Mouse (Mus musculus) gastrocnemius, postnatal 36 days (tissue): Measurements from ENCODE around the gene Nmnat2. TPM values are rescaled to one million over a fixed set of nuclear protein-coding genes. Genes with fewer than 3 reads are reported as not detected.
A peak's percentile ranks its signal among the peaks of the same experiment; 100 is the strongest.

ENCODE experiments used
- DNase-seq, 2 experiments: peaks; one replicate each; pipeline ENCODE4 v3.0.0; 2022
- intact Hi-C: fragments of 180-260 bp; cut with DNase I; formaldehyde crosslinking; loops from one replicate; pipeline ENCODE4 v1.15.1; 2025
- total RNA-seq, 2 experiments: library from RNA; stranded (reverse); gene quantifications; 2 replicates each; pipeline ENCODE4 v1.2.3; 2021

The Nmnat2 gene
- total RNA-seq, 2 experiments from 2014 or later: 0.38 to 0.42 TPM

- peak; percentile 45 to 55 for DNase-seq
- intact Hi-C loops: no loop called here
Measured at GRCm38 (mm10) chr1:153014431-153015186, 59.8 kb downstream of the Nmnat2 start.

DNA sequence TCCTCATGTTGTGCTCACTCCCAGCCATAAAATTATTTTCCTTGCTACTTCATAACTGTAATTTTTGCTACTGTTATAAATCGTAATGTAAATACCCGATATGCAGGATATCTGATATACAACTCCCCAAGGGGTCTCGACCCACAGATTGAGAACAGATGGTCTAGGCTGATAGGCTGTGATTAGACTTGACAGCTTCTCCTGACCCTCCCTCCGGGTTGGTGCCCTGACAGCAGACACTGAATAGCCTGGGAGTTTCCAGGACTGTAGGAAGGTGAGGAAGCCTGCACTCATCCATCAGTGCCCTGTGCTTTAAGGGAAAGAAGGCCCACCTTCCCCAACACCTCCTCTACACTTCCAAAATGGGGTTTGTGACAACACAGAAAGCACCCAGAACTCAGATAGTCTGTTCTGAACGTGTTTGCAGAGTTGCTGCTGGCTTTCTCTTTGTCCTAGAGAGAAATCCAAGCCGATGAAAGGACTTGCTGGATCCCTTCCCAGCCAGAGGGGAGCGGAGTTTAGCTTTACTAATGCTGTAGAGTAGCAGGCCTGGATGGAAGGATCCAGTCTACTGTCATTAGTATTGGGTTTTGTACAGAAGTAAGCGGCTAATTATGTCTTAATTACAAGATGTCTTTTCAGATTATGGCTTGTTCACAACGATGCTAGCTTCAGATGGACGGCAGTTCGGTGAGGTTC is 61.8 kb downstream of the Nmnat2 start:
- DNase-seq: no peak
- intact Hi-C loops: no loop called here

DNA sequence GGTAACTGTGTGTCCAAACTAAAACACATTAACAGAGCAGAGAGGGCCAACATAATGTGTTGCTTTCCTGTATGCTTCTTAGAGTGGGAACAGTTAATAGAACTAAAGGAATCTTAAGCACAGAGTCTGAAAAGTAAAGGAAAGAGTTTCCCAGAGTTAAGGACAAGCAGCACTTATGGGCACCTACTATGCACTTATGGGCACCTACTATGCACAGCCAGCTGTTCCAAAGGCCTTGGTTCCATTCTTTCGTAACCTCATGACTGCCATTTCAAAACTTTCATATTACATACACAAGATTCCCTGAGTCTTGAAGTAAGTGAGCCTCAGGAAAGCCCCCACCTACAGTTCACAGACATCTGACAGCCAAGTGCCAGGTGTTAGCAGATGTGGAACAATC is 64.3 kb downstream of the Nmnat2 start:
- intact Hi-C loops: no loop called here
- DNase-seq: no peak

- no peak for DNase-seq
- intact Hi-C loops: no loop called here
Measured at GRCm38 (mm10) chr1:153019623-153020022, 64.8 kb downstream of the Nmnat2 start.

GRCm38 (mm10) chr1:153021034-153021638 is 66.3 kb downstream of the Nmnat2 start:
- DNase-seq: no peak
- intact Hi-C loops: no loop called here

- intact Hi-C loops: no loop called here
Measured at GRCm38 (mm10) chr1:153023018-153023417, 68.2 kb downstream of the Nmnat2 start.

DNA sequence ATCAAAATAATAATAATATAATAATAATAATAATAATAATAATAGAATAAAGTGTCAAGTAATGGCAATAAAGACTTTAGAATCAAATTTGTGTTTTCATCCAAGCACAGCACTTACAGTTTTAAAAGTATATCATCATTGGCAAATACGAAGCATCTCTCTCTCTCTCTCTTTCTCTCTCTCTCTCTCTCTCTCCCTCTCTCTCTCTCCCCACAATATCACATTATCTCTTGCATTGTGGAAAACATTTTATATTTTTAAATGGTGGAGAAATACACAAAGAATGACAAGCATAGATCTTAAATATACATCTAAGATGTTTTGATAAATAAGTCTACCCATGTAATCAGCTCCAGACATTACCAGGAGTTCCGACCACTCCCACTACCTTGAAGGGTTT is 69.1 kb downstream of the Nmnat2 start:
- intact Hi-C loops: no loop called here
- DNase-seq: no peak

More at GRCm38 (mm10) chr1:153023018-153023417, 68.2 kb downstream of the Nmnat2 start:
- DNase-seq: no peak

DNA sequence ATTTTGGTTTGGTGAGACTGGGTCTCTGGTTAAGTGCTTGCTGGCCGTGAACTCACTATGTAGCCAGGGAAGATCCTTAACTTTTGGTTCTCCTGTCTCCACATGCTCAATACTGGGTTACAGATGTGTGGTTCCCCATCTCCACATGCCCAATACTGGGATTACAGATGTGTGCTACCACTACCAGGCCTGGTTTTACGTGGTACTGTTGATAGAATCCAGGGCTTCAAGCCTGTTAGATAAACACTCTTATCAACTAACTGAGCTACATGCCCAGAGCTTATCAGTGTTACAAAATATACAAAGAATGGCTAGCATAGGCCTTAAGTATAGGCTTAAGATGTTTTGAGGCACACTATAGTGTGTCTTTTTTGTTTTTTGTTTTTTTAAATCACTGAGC is 69.7 kb downstream of the Nmnat2 start:
- intact Hi-C loops: no loop called here

DNA sequence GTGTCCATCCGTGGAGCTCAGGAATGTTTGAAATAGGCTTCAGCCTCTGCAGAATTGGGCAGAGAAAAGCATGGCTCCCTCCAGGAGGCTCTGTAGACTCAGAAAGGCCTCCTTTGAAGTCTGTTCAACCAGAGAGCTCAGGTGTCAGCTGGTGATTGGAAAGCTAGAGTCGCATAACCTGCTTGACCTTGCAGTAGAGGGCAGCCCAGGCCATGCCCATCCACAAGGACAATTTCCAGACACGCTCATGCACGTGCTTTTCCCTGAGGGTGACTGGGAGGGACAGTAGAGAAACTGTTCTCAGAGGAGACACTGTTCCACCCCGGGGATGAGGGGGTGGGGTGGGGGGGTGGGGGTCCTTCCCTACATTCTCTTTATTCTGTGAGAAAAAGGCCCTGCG is 76.6 kb downstream of the Nmnat2 start:
- DNase-seq: no peak
- intact Hi-C loops: loop anchor here (5.0 kb wide), 1 partner anchor 44 kb away; no protein-coding TSS in a partner anchor

More for the DNA sequence above, 69.7 kb downstream of the Nmnat2 start:
- no peak for DNase-seq

- intact Hi-C loops: loop anchor here (5.0 kb wide), 1 partner anchor 45 kb away; no protein-coding TSS in a partner anchor
- DNase-seq: no peak
Measured at GRCm38 (mm10) chr1:153031954-153032353, 77.2 kb downstream of the Nmnat2 start.

GRCm38 (mm10) chr1:153033145-153033908 is 78.5 kb downstream of the Nmnat2 start:
- DNase-seq: no peak
- intact Hi-C loops: loop anchor here (5.0 kb wide), 1 partner anchor 46 kb away; no protein-coding TSS in a partner anchor

DNA sequence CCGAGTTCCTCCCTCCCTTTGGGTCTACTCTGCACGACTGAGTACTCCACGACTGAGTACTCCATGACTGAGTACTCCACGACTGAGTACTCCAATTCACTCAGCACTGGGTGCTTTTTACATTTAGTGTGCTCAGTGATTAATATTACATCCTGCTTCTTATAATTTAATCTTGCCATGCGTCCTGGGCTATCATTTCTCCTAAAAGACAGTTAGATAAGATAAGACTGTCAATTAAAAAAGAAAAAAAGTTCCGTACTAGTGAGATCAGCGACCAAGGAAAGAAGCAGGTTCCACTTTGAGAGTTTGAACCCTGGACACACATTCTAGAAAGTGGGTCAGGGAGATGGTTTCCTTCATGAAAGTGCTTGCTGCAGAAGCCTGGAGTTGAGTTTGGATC is 79.3 kb downstream of the Nmnat2 start:
- intact Hi-C loops: loop anchor here (5.0 kb wide), 1 partner anchor 47 kb away; no protein-coding TSS in a partner anchor
- no peak for DNase-seq

GRCm38 (mm10) chr1:153035328-153035944 is 80.6 kb downstream of the Nmnat2 start:
- no peak for DNase-seq
- intact Hi-C loops: no loop called here

GRCm38 (mm10) chr1:153037353-153038345 is 82.9 kb downstream of the Nmnat2 start:
- intact Hi-C loops: no loop called here
- DNase-seq: no peak

DNA sequence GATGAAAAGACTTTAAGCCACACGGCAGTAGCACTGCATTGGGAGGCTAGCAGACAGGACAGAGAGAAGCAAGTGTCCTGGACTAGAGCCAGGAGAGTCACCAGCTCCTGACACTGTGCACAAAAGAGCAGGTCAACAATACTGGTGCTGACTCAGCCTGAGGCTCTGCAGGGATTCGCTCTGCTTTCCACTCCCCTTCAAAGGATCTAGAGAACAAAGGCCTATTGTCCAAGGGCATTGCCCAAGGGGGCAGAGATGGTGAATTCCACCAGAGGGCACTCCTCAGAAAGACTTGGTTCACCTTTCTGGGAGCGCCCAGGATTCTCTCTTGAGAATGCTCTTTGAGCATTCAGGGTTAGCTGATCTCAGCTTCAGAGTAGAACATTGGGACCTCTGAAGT is 85.3 kb downstream of the Nmnat2 start:
- no peak for DNase-seq
- intact Hi-C loops: no loop called here

GRCm38 (mm10) chr1:153041046-153041445 is 86.3 kb downstream of the Nmnat2 start:
- DNase-seq: no peak
- intact Hi-C loops: no loop called here

DNA sequence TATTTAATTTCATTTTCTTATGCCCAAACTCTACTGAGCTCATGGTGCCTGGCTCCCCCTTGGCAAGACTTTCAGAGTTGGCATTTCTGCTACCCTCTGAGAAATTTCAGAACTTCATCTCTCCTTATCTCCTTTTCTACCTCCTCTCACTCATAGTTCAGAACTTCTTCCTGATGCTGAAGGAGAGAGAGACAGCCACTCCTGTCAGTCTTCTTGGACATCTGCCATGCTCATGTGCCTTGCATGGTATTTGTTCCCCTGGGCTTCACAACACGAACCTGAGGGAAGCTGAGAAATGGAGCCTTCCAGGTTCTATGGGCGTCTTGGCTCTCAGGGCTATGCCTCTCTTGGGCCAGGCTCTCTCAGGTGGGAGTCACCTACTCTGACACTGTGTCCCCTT is 87.5 kb downstream of the Nmnat2 start:
- DNase-seq: no peak
- intact Hi-C loops: no loop called here

GRCm38 (mm10) chr1:153043332-153043731 is 88.5 kb downstream of the Nmnat2 start:
- intact Hi-C loops: no loop called here

DNA sequence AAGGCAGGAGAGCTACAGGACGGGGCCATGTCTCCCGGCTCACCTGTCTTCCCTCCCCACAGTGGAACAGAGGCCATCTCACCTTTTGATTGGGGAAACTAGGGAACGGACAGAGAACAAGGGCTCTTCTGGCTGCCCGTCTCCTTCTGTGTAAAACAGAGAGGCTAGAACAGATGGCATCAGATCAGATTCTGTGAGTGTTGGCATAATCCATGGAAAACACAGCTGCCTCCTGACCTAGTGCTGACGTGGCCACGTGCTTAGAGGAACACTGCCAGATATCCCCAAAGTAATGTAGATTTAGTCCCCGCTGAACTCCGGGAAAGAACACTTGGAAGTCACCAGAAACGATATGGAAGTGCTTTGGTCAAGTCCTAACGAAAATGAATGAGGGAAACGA is 90.6 kb downstream of the Nmnat2 start:
- DNase-seq: no peak
- intact Hi-C loops: no loop called here

More at GRCm38 (mm10) chr1:153043332-153043731, 88.5 kb downstream of the Nmnat2 start:
- no peak for DNase-seq
